Mouse (Mus musculus): ENCODE results near the gene Cyp4f14. TPM values are rescaled to one million over a fixed set of nuclear protein-coding genes. Genes with fewer than 3 reads are reported as not detected.
A peak's percentile ranks its signal among the peaks of the same experiment; 100 is the strongest.

Cyp4f14 gene
- polyA plus RNA-seq, 1 experiment from 2014 or later, result not detected

GRCm38 (mm10) chr17:32919123-32919522, 2.0 kb upstream of the Cyp4f14 start:
- ATAC-seq (ENCODE audit: insufficient read depth), result no peak

DNA sequence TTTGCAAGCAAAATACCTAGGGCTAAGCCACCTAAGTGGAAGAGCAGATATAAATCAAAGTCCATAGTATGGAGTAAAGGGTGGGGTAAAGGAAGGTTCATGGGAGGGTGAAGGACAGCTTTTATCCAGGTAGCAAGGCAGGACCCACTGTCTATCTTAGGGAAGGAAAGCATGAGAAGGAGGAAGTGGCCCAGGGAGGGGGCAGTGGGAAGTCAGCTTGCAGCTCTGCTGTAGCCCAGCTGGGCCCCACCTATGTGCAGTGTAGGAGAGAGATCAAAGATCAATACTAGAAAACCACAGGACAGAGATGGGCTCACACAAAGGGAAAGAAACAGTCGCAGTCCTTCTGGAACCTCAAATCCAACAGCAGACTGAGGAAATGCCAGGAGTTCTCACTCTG, 1.1 kb downstream of the Cyp4f14 start:
- 65% methylated on average over 1 of the region's 1 CpGs for WGBS

More at GRCm38 (mm10) chr17:32919123-32919522, 2.0 kb upstream of the Cyp4f14 start:
- WGBS, result 58% methylated on average over 2 of the region's 2 CpGs
- Histone ChIP-seq H3K9me3 (ENCODE audit: low read depth, low read length) (no peaks in the 10 kb centered on the region), H3K4me3 (ENCODE audit: low read depth, low read length) (no peak overlapping the region), H3K36me3 (ENCODE audit: insufficient read depth) (no peaks in the 10 kb centered on the region), H3K9ac (no peak overlapping the region), H3K27ac (ENCODE audit: low read depth) (no peak overlapping the region), H3K4me1 (ENCODE audit: insufficient read depth) (no peaks in the 10 kb centered on the region), H3K4me2 (no peak overlapping the region), H3K27me3 (ENCODE audit: insufficient read depth, low read length) (no peaks in the 10 kb centered on the region)
- TF ChIP-seq CTCF (IDR thresholded peaks at IDR 0.05; ENCODE audit: low read depth), result no peak
- DNase-seq, result no peak

DNA sequence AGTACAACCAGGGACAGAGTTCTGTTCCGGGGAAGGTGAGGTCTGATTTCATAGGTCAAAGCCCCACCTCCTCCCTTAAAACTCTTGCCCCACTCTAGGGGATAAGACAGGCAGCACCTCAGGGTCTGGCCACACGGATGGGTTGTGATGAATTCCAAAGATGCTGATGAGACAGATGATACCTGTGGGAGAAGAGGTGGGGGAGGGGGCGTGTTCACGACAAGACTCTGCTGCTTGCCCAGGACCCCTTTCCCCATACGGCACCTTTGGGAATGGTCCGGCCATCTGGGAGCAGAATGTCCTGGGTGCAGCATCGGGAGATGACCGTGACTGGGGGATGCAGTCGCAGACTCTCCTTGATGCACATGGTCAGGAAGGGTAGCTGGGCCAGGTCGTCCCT, 11.0 kb downstream of the Cyp4f14 start:
- H3K27me3 ChIP-seq (ENCODE audit: insufficient read depth, low read length), result no peaks in the 10 kb centered on the region

More for the DNA sequence above, 1.1 kb downstream of the Cyp4f14 start:
- no peak overlapping the region for H3K4me3 ChIP-seq (ENCODE audit: low read depth, low read length)
- no peaks in the 10 kb centered on the region for H3K4me1 ChIP-seq (ENCODE audit: insufficient read depth)
- no peaks in the 10 kb centered on the region for H3K9me3 ChIP-seq (ENCODE audit: low read depth, low read length)
- no peak for TF ChIP-seq CTCF (IDR thresholded peaks at IDR 0.05; ENCODE audit: low read depth)
- H3K9ac ChIP-seq, result no peak overlapping the region
- no peak overlapping the region for H3K27ac ChIP-seq (ENCODE audit: low read depth)
- H3K36me3 ChIP-seq (ENCODE audit: insufficient read depth), result no peaks in the 10 kb centered on the region
- ATAC-seq (ENCODE audit: insufficient read depth) (no peak), DNase-seq (no peak)
- no peak overlapping the region for H3K4me2 ChIP-seq
- H3K27me3 ChIP-seq (ENCODE audit: insufficient read depth, low read length), result no peaks in the 10 kb centered on the region

DNA sequence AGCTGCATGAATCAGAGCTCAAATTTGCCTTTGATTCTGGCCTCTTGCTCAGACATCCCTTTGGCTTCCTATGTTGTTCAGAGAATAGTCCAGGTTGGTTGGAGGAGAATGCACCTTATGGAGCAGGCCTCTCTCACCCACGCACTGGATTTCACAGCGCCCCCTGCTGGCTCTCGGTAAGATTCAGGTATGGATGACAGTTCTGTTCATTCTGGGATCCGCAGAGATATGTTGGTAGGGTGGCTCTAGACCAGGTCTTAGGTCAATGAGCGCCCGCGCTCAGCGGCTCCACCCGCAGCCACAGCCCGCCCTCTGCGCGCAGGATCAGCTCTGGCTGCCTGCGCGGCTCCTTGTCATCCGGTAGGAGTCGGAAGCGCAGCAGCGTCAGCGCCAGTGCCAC, 11.9 kb downstream of the Cyp4f14 start:
- H3K36me3 ChIP-seq (ENCODE audit: insufficient read depth), result no peaks in the 10 kb centered on the region
- peak overlapping the region; percentile 39; the same call in 1 of the 2 replicates for H3K4me2 ChIP-seq
- DNase-seq (peak; percentile 67), ATAC-seq (ENCODE audit: insufficient read depth) (no peak)
- no peaks in the 10 kb centered on the region for H3K4me1 ChIP-seq (ENCODE audit: insufficient read depth)
- no peaks in the 10 kb centered on the region for H3K27me3 ChIP-seq (ENCODE audit: insufficient read depth, low read length)
- TF ChIP-seq CTCF (IDR thresholded peaks at IDR 0.05; ENCODE audit: low read depth), result peak; percentile 72
- H3K9ac ChIP-seq, result no peak overlapping the region
- H3K9me3 ChIP-seq (ENCODE audit: low read depth, low read length), result no peaks in the 10 kb centered on the region
- WGBS, result 8% methylated on average over 19 of the region's 19 CpGs
- H3K27ac ChIP-seq (ENCODE audit: low read depth), result no peak overlapping the region
- H3K4me3 ChIP-seq (ENCODE audit: low read depth, low read length), result no peak overlapping the region

More for the DNA sequence above, 11.0 kb downstream of the Cyp4f14 start:
- Histone ChIP-seq H3K4me1 (ENCODE audit: insufficient read depth) (no peaks in the 10 kb centered on the region), H3K4me3 (ENCODE audit: low read depth, low read length) (no peak overlapping the region), H3K9ac (no peak overlapping the region), H3K36me3 (ENCODE audit: insufficient read depth) (no peaks in the 10 kb centered on the region), H3K27ac (ENCODE audit: low read depth) (no peak overlapping the region), H3K4me2 (no peak overlapping the region), H3K9me3 (ENCODE audit: low read depth, low read length) (no peaks in the 10 kb centered on the region)
- WGBS, result 74% methylated on average over 10 of the region's 10 CpGs
- ATAC-seq (ENCODE audit: insufficient read depth) (no peak), DNase-seq (no peak)
- no peak for TF ChIP-seq CTCF (IDR thresholded peaks at IDR 0.05; ENCODE audit: low read depth)

- H3K27ac ChIP-seq (ENCODE audit: low read depth), result no peak overlapping the region
- H3K4me1 ChIP-seq (ENCODE audit: insufficient read depth), result no peaks in the 10 kb centered on the region
- no peaks in the 10 kb centered on the region for H3K36me3 ChIP-seq (ENCODE audit: insufficient read depth)
- ATAC-seq (ENCODE audit: insufficient read depth), result no peak
- H3K27me3 ChIP-seq (ENCODE audit: insufficient read depth, low read length), result no peaks in the 10 kb centered on the region
- DNase-seq, result peak; percentile 36
- 56% methylated on average over 2 of the region's 2 CpGs for WGBS
- no peak overlapping the region for H3K4me2 ChIP-seq
- H3K9ac ChIP-seq, result no peak overlapping the region
- peak; percentile 46 for TF ChIP-seq CTCF (IDR thresholded peaks at IDR 0.05; ENCODE audit: low read depth)
- no peaks in the 10 kb centered on the region for H3K9me3 ChIP-seq (ENCODE audit: low read depth, low read length)
- H3K4me3 ChIP-seq (ENCODE audit: low read depth, low read length), result no peak overlapping the region
Observed at GRCm38 (mm10) chr17:32904414-32904813, 12.7 kb downstream of the Cyp4f14 start.

DNA sequence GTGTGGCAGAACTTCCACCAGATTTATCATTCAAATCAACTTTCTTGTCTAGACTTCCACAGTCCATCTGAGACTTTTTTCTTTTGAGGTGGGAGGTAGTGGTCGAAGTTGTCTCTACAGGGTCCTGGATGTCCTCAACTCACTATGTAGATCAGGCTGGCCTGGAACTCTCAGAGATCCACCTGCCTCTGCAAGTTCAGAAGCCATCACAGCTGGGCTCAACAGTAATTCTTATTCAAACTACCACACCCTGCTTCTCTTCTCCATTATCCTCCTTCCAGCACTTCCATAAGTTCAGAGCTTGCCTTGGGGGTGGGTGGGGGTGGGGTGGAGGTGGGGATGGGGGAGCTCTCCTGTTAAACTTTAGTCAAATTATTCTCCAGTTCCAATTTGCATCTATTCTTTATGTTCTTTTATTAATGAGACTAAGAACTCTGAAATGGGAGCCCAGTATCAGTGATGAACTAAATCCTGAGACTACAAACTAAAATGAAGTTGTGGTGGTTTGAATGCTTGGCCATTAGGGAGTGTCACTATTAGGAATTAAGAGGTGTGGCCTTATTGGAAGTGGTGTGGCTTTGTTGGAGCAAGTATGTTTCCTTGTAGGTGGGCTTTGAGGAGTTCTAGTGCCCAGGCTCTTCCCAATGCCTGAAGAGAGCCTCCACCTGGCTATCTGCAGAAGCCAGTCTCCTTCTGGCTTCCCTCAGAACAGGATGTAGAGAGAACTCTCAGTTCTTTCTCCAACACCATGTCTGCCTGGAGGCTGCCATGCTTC, 15.2 kb downstream of the Cyp4f14 start:
- H3K4me1 ChIP-seq (ENCODE audit: insufficient read depth), result no peaks in the 10 kb centered on the region
- no peak overlapping the region for H3K27ac ChIP-seq (ENCODE audit: low read depth)
- no peaks in the 10 kb centered on the region for H3K9me3 ChIP-seq (ENCODE audit: low read depth, low read length)
- H3K9ac ChIP-seq, result no peak overlapping the region
- no peak for TF ChIP-seq CTCF (IDR thresholded peaks at IDR 0.05; ENCODE audit: low read depth)
- 56% methylated on average over 1 of the region's 1 CpGs for WGBS
- H3K36me3 ChIP-seq (ENCODE audit: insufficient read depth), result no peaks in the 10 kb centered on the region
- H3K27me3 ChIP-seq (ENCODE audit: insufficient read depth, low read length), result no peaks in the 10 kb centered on the region
- ATAC-seq (ENCODE audit: insufficient read depth), result no peak
- no peak overlapping the region for H3K4me3 ChIP-seq (ENCODE audit: low read depth, low read length)
- H3K4me2 ChIP-seq, result no peak overlapping the region
- no peak for DNase-seq

DNA sequence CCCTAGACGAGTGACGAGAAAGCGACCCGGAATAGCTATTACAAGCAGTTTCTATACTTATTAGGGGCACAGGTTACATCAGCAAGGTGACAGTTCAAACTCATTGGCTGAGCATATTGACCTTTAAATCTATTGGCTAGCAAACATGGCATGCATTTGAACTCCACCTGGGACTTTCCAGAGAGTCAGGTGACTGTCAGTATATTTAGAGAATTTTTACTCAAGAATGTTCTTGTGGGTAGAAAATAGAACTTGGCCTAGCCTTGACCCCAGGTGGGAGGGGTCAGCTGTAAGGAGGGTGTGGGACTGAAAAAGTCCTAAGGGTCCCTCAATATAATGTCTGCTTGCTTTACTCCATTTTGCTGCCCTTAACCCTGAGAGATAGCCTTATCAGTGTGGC, 21.7 kb downstream of the Cyp4f14 start:
- Histone ChIP-seq H3K4me1 (ENCODE audit: insufficient read depth) (peaks cover 2% of the 10 kb centered on the region; the same call in 1 of the 2 replicates), H3K9me3 (ENCODE audit: low read depth, low read length) (no peaks in the 10 kb centered on the region), H3K27me3 (ENCODE audit: insufficient read depth, low read length) (no peaks in the 10 kb centered on the region), H3K27ac (ENCODE audit: low read depth) (no peak overlapping the region), H3K4me2 (no peak overlapping the region), H3K36me3 (ENCODE audit: insufficient read depth) (no peaks in the 10 kb centered on the region), H3K9ac (no peak overlapping the region), H3K4me3 (ENCODE audit: low read depth, low read length) (no peak overlapping the region)
- no peak for DNase-seq
- no peak for ATAC-seq (ENCODE audit: insufficient read depth)
- no peak for TF ChIP-seq CTCF (IDR thresholded peaks at IDR 0.05; ENCODE audit: low read depth)
- WGBS, result 87% methylated on average over 4 of the region's 4 CpGs
